Mouse (Mus musculus): ENCODE measurements at regions not wholly inside any gene's neighbourhood (a gene's known extent, or its start where the extent isn't known, plus 50 kb on each side); places are given as distances from the start of the nearest gene placed in this dataset.

GRCm38 (mm10) chr3:19894630-19895578, 62.0 kb upstream of the Cp start:
- Histone ChIP-seq H3K9ac (replicated peaks) (peak overlapping the region; percentile 84), H3K36me3 (replicated peaks; ENCODE audit: control insufficient read depth, insufficient read depth, low read depth) (no peaks in the 10 kb centered on the region), H3K4me1 (replicated peaks; ENCODE audit: control insufficient read depth in 2 of 2, insufficient read depth in 2 of 2, low read length in 1 of 2) (peaks cover 0 to 11% of the 10 kb centered on the region in 2 experiments; a peak in 2 of 4 replicates), H3K27ac (no peak overlapping the region), H3K27me3 (ENCODE audit: control insufficient read depth, insufficient read depth, low read length) (no peaks in the 10 kb centered on the region), H3K4me2 (ENCODE audit: low read depth) (peak overlapping the region; percentile 91), H3K9me3 (ENCODE audit: control insufficient read depth, low read length) (no peaks in the 10 kb centered on the region), H3K4me3 (ENCODE audit: insufficient read depth in 1 of 2, low read depth in 2 of 2, low read length in 2 of 2) (peak overlapping the region; percentile 84 to 86)
- TF ChIP-seq CTCF (IDR thresholded peaks at IDR 0.05; ENCODE audit: low read depth), result peak; percentile 93
- no peak for TF ChIP-seq EP300 (IDR thresholded peaks at IDR 0.05; ENCODE audit: low read depth)
- peak; percentile 81 to 84 (median 83) for DNase-seq (ENCODE audit: low read depth in 3 of 3, low spot score in 3 of 3)
- ATAC-seq (ENCODE audit: insufficient read depth), result peak; percentile 96
- under 1% methylated on average over 68 of the region's 68 CpGs for WGBS (ENCODE audit: insufficient replicate concordance)

GRCm38 (mm10) chr3:19895755-19896154, 61.1 kb upstream of the Cp start:
- TF ChIP-seq CTCF (IDR thresholded peaks at IDR 0.05; ENCODE audit: low read depth), result no peak
- no peak for TF ChIP-seq EP300 (IDR thresholded peaks at IDR 0.05; ENCODE audit: low read depth)
- Histone ChIP-seq H3K4me2 (ENCODE audit: low read depth) (peak overlapping the region; percentile 91), H3K4me3 (ENCODE audit: insufficient read depth in 1 of 2, low read depth in 2 of 2, low read length in 2 of 2) (peak overlapping the region; percentile 84 to 86), H3K36me3 (replicated peaks; ENCODE audit: control insufficient read depth, insufficient read depth, low read depth) (no peaks in the 10 kb centered on the region), H3K27me3 (ENCODE audit: control insufficient read depth, insufficient read depth, low read length) (no peaks in the 10 kb centered on the region), H3K27ac (no peak overlapping the region), H3K9ac (replicated peaks) (peak overlapping the region; percentile 84), H3K4me1 (replicated peaks; ENCODE audit: control insufficient read depth in 2 of 2, insufficient read depth in 2 of 2, low read length in 1 of 2) (peaks cover 0 to 11% of the 10 kb centered on the region in 2 experiments; a peak in 2 of 4 replicates), H3K9me3 (ENCODE audit: control insufficient read depth, low read length) (no peaks in the 10 kb centered on the region)
- no peak for DNase-seq (ENCODE audit: low read depth in 3 of 3, low spot score in 3 of 3)
- WGBS (ENCODE audit: insufficient replicate concordance), result 33% methylated on average over 5 of the region's 5 CpGs
- ATAC-seq (ENCODE audit: insufficient read depth), result no peak

- no peak overlapping the region for H3K27ac ChIP-seq
- H3K36me3 ChIP-seq (replicated peaks; ENCODE audit: control insufficient read depth, insufficient read depth, low read depth), result no peaks in the 10 kb centered on the region
- no peak overlapping the region for H3K4me3 ChIP-seq (ENCODE audit: insufficient read depth in 1 of 2, low read depth in 2 of 2, low read length in 2 of 2)
- H3K4me1 ChIP-seq (replicated peaks; ENCODE audit: control insufficient read depth in 2 of 2, insufficient read depth in 2 of 2, low read length in 1 of 2), result peaks cover 0 to 11% of the 10 kb centered on the region in 2 experiments; a peak in 2 of 4 replicates
- no peak for TF ChIP-seq CTCF (IDR thresholded peaks at IDR 0.05; ENCODE audit: low read depth)
- TF ChIP-seq EP300 (IDR thresholded peaks at IDR 0.05; ENCODE audit: low read depth), result no peak
- DNase-seq (ENCODE audit: low read depth in 3 of 3, low spot score in 3 of 3), result no peak
- no peak overlapping the region for H3K9ac ChIP-seq (replicated peaks)
- WGBS (ENCODE audit: insufficient replicate concordance), result 83% methylated on average over 3 of the region's 3 CpGs
- H3K4me2 ChIP-seq (ENCODE audit: low read depth), result no peak overlapping the region
- no peak for ATAC-seq (ENCODE audit: insufficient read depth)
- no peaks in the 10 kb centered on the region for H3K27me3 ChIP-seq (ENCODE audit: control insufficient read depth, insufficient read depth, low read length)
- H3K9me3 ChIP-seq (ENCODE audit: control insufficient read depth, low read length), result no peaks in the 10 kb centered on the region
Measured at GRCm38 (mm10) chr3:19897140-19897539, 59.7 kb upstream of the Cp start.

- H3K27me3 ChIP-seq (ENCODE audit: control insufficient read depth, insufficient read depth, low read length), result no peaks in the 10 kb centered on the region
- H3K9me3 ChIP-seq (ENCODE audit: control insufficient read depth, low read length), result no peaks in the 10 kb centered on the region
- no peak for TF ChIP-seq CTCF (IDR thresholded peaks at IDR 0.05; ENCODE audit: low read depth)
- no peak for TF ChIP-seq EP300 (IDR thresholded peaks at IDR 0.05; ENCODE audit: low read depth)
- DNase-seq (ENCODE audit: low read depth in 3 of 3, low spot score in 3 of 3) (no peak), ATAC-seq (ENCODE audit: insufficient read depth) (no peak)
- WGBS (ENCODE audit: insufficient replicate concordance), result 60% methylated on average over 3 of the region's 3 CpGs
- H3K4me1 ChIP-seq (replicated peaks; ENCODE audit: control insufficient read depth in 2 of 2, insufficient read depth in 2 of 2, low read length in 1 of 2), result peaks cover 0 to 3% of the 10 kb centered on the region in 2 experiments; a peak in 1 of 4 replicates
- no peak overlapping the region for H3K4me3 ChIP-seq (ENCODE audit: insufficient read depth in 1 of 2, low read depth in 2 of 2, low read length in 2 of 2)
- H3K9ac ChIP-seq (replicated peaks), result no peak overlapping the region
- H3K36me3 ChIP-seq (replicated peaks; ENCODE audit: control insufficient read depth, insufficient read depth, low read depth), result no peaks in the 10 kb centered on the region
- H3K4me2 ChIP-seq (ENCODE audit: low read depth), result no peak overlapping the region
- no peak overlapping the region for H3K27ac ChIP-seq
Measured at GRCm38 (mm10) chr3:19902226-19902625, 54.6 kb upstream of the Cp start.

Data from liver, embryonic 14.5 days (tissue).